Mouse (Mus musculus): ENCODE data around the gene Rad9a.

Rad9a gene

GRCm38 (mm10) chr19:4192251-4192985 lies 9.0 kb downstream of the Rad9a start:
- no peak for DNase-seq

GRCm38 (mm10) chr19:4191528-4192250 lies 9.8 kb downstream of the Rad9a start, which contains the start of gene Ppp1ca:
TSS of gene Ppp1ca (plus strand) at chr19:4192065.
- DNase-seq, result peak; percentile 95

GRCm38 (mm10) chr19:4190831-4191334 lies 10.6 kb downstream of the Rad9a start, which contains the start of gene Tbc1d10c:
TSS of gene Tbc1d10c (minus strand) at chr19:4191284.
- DNase-seq, result no peak

- DNase-seq, result no peak
These were observed 12.3 kb downstream of the Rad9a start for GRCm38 (mm10) chr19:4189051-4189620.

GRCm38 (mm10) chr19:4187303-4187702 lies 14.2 kb downstream of the Rad9a start:
- no peak for DNase-seq

- DNase-seq, result no peak
These were observed 16.2 kb downstream of the Rad9a start for GRCm38 (mm10) chr19:4184976-4185975.

- DNase-seq, result no peak
These were observed 17.8 kb downstream of the Rad9a start for GRCm38 (mm10) chr19:4183689-4184088.

GRCm38 (mm10) chr19:4181892-4182291 lies 19.6 kb downstream of the Rad9a start:
- DNase-seq, result no peak

GRCm38 (mm10) chr19:4180411-4180810 lies 21.1 kb downstream of the Rad9a start:
- no peak for DNase-seq

GRCm38 (mm10) chr19:4175368-4175947 lies 26.0 kb downstream of the Rad9a start, which contains the start of gene Carns1:
TSS of gene Carns1 (minus strand) at chr19:4175479.
- no peak for DNase-seq

- DNase-seq, result no peak
These were observed 28.5 kb downstream of the Rad9a start for GRCm38 (mm10) chr19:4172925-4173324.

- no peak for DNase-seq
These were observed 29.8 kb downstream of the Rad9a start for GRCm38 (mm10) chr19:4171393-4172290.

GRCm38 (mm10) chr19:4170723-4171392 lies 30.6 kb downstream of the Rad9a start:
- no peak for DNase-seq

GRCm38 (mm10) chr19:4169810-4170209 lies 31.7 kb downstream of the Rad9a start:
- no peak for DNase-seq

GRCm38 (mm10) chr19:4169378-4169784 lies 32.1 kb downstream of the Rad9a start:
- peak; percentile 100 for DNase-seq

GRCm38 (mm10) chr19:4166678-4167476 lies 34.6 kb downstream of the Rad9a start:
- DNase-seq, result no peak

- no peak for DNase-seq
These were observed 36.7 kb downstream of the Rad9a start for GRCm38 (mm10) chr19:4164721-4165120.

- DNase-seq, result no peak
These were observed 37.4 kb downstream of the Rad9a start for GRCm38 (mm10) chr19:4164100-4164499.

- no peak for DNase-seq
These were observed 37.9 kb downstream of the Rad9a start for GRCm38 (mm10) chr19:4163543-4163887.

All from kidney, adult 18-20 months (tissue).